Mouse (Mus musculus): ENCODE results near the gene Mbnl2.

DNA sequence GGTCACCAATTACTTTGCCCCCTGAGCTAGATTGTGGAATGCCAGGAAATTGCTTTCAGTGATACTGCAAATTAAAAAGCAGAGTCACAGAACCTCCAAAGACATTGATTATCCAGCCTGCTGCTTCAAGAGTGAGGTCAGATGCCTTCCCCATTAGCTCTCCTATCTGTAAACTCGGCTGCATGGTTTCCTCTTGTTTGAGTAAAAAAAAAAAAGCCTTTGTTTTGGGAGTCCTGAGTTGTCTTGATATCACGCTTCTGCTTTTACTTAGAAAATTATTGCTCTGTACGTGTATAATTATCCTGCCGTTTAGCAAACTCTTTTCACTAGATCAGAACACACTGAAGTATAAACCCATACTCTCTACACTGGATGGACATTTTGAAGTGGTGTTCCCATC is 35.3 kb upstream of the Mbnl2 start:
- TF ChIP-seq ZC3H11A (IDR thresholded peaks at IDR 0.05; ENCODE audit: borderline replicate concordance, low read depth, low read length): no peak
- TF ChIP-seq HCFC1 (IDR thresholded peaks at IDR 0.05; ENCODE audit: borderline replicate concordance, insufficient read depth, low read length): no peak
- TF ChIP-seq MAFK (IDR thresholded peaks at IDR 0.05; ENCODE audit: insufficient read depth, low read depth, low read length): no peak
- TF ChIP-seq ZNF384 (IDR thresholded peaks at IDR 0.05; ENCODE audit: low read depth, low read length): no peak
- TF ChIP-seq CHD2 (IDR thresholded peaks at IDR 0.05; ENCODE audit: low read depth, low read length): no peak
